Mouse (Mus musculus) CD8-positive naive resting alpha-beta T cell, adult 57 days (primary cell): ENCODE data around the gene Slc46a1. TPM values are rescaled to one million over a fixed set of nuclear protein-coding genes. Genes with fewer than 3 reads are reported as not detected.

Experiments used
- total RNA-seq: library from RNA; stranded (reverse); gene quantifications from one replicate; pipeline ENCODE4 v1.2.4, GENCODE M21; 2023

Slc46a1 gene
- total RNA-seq, result 1.0 TPM

DNA sequence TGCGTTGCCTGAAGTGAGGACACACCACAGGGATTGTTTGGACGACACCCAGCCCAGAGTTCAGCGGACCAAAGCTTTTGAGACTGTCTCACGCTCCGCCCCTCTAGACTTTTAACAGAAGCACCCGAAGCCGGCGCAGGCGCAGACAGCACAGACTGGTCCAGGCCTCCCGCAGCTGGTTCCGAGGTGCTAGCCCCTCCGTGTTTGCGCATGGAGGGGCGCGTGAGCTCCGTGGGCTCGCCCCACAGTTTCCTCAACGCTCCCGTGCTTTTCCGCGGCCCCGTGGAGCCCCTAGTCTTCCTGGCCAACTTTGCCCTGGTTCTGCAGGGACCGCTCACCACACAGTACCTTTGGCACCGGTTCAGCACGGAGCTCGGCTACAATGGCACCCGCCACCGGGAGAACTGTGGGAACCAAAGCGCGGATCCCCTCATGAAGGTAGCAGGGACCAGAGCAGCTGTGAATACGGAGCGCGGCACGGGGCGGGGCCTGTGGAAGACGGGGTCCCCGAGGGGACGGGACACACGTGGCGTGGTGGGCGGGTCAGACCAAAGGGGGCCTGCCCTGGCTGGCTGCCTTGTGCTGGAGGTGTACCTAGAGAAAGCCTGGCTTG is at the start of gene Slc46a1:
Gene Slc46a1, plus strand, starts transcription at position 130 of the 613 bp plus-strand sequence.

DNA sequence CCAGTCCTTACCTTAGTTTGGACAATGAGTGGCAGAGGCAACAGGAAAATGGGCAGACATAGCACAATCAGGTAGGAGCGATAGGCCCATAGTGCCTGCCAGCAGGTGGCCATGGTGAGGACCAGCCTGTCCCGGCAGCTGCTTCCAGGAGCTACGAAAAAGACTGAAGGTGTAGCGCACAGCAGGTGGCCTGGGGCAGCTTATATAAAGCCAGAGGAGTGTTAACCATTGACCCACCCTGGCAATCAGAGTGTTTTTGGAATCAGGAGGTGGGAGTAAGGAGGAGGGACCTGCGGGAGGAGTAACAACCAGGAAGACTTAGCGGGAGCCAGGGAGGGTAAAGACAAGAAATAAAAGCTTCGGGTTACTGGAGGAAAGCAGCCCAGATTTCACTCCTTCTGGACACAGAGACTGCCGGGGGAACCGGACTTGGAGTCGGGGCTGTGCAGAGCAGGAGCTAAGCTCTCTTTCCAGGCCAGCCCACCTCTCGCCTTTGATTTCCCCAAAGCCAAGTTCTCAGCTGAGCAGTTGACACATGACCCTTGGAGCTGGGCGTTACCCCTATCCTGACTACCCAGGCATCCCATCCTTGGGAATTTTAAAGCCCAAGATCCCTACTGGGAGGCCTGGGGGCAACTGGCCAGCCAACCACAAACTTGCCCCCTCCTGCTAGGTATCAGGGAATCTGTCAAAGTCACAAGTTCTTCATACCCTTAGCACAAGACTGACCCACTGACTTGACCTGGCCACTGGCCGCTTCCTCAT is 43.3 kb upstream of the Slc46a1 start, which contains the start of gene Slc13a2:
Gene Slc13a2, minus strand, starts transcription at position 163 of the 765 bp plus-strand sequence.

DNA sequence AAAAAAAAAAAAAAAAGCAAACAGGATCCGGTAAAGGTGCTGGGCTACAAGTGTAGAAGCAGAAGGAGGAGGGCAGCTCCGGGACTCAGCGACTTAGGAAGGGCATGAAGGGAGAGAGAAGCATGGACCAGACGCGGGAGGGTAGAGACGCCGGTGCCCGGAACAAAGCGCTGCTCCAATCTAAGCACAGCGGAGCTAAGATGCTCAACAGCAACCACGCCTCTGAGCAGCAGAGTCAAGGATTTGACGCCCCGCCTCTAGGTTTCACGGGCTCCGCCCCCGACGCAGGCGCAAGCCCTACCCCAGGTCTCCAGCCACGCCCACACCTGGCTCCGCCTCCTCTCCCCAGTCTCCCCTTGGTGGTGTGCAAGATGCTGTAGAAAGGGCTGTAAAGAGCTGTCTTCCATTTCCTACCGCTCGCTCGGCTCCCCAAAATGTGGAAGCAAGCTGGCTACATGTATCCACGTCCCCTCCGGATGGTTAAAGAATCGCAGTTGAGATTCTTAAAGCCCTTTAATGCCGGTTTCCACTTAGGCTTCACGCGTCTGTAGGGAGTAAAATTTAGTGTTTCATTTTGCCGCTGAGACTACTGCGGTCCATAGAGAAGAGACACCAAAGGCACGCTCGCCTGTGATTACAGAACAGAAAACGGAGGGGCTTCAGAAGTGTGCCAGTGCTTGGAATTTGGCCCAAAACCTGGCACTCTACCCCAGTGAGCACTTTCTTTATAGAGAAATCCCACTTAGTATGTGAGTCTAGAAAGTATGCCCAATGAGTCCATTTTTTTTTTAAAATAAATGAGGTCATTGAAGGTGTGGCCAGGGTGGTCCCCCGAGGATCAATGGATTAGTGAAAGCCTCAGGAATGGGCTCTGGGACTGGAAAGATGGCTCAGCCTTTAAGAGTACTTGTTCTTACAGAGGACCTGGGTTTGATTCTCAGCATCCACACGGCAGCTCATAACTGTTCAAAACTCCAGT is 32.3 kb downstream of the Slc46a1 start, which contains the start of gene Sarm1:
Gene Sarm1, minus strand, starts transcription at position 211 of the 979 bp plus-strand sequence.

DNA sequence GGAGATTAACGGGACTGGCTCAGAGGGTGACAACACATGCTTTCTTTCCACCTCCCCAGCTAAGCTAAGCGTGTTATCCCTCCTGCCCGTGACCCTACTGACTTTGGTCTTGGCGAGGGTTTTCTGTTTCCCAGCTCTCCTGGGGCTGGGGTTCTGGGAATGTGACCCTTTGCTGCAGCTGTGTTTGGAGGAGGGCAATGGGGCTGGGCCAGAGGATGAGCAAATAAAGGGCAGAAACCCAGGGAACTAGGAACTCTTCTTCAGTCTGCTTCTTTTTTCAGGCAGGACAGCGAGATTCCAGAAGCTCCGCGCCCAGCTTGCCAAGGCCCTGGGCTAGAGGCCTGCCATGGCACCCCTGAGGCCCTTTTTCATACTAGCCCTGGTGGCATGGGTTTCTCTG is 33.5 kb downstream of the Slc46a1 start, which contains the start of gene Vtn:
Gene Vtn, plus strand, starts transcription at position 88 of the 400 bp plus-strand sequence.

DNA sequence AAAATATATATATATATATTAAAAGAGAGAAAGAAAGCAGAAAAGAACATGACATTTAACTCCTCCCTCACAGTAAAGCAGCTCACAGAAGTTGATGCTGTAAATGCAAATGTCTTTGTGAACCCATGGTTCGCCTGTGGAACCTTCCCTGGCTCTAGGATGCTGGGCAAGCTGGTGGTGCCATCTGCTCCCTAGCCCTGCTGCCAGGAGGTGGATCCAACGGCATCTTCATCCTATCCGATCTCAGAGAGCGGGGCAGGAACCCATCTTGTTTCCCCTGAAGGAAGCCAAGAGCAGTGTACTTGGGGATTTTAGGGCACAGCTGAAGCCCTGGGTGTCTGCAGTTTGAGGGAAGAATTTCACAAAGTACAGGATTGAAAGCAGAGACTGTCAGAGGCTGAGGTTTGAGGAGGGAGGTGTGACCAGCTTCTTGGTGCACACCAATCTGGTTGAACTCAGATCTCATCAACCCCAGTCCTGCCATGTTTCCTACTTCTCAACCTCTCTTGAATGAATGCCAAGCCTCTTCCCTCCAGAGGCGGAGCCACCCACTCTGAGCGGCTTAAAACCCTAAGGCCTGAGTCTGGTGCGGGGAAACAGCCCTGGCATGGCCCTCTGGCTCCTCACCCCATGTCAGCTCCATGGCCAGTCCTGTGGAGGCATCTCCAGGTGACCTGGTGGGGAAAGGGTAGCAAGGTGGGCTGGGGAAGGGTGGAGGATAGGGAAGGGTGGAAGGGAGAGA is 37.6 kb downstream of the Slc46a1 start, which contains the start of gene Sebox:
Gene Sebox, plus strand, starts transcription at position 539 of the 742 bp plus-strand sequence.

DNA sequence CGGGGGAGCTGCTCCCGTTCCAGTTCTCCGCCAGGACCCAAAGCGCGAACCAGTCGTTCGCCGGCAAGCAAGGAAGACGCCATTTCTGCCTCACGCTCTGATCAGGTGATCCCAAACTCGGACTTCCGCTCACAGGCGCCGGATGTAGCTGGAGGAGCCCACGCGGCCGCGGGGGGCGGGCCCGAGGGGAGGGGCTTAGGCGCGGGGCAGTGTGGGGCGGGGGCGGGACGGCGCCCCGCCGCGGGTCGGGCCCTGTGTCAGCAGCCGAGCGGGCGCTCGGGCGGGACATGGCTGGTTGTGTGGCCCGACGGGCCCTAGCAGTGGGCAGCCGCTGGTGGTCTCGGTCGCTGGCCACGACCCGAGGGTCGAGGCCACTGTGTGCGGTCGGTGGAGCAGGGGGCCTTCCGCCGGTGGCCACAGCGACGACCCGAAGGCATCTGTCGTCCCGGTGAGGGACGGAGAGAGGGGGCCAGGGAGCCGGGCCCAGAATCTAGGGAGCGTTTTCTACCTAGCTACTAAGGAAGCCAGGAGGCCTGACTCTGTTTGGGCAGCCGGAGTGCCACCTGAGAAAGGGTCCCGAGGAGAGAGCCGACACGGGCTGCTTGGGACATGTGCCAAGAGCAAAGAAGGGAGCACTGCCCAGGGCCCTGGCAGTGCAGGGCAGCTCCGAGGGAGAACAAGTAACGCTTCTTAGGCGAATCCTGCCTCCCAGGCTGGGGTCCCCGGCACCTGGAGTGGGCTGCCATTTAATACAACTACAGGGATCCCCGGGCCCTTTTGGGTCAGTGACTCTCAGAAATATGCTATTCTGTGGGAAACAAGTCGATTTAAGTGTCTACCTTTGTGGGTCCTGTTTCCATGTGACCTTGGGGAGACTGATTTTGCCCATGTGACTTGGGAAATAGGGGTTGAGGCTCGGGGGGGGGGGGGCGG is 46.8 kb downstream of the Slc46a1 start, which contains the start of the genes Tmem199 and Poldip2:
Gene Tmem199, minus strand, starts transcription at position 148 of the 933 bp plus-strand sequence.
Gene Poldip2, plus strand, starts transcription at position 169 of the 933 bp plus-strand sequence.

Other genes with a start within 250 kb of the Slc46a1 start
- gene Sdf2, start 220.0 kb upstream of the Slc46a1 start, total RNA-seq, result 55.7 TPM
- 83.6 TPM for gene Supt6, start 219.7 kb upstream of the Slc46a1 start, total RNA-seq
- gene 2610507B11Rik, start 203.9 kb upstream of the Slc46a1 start, total RNA-seq, result 114 TPM
- gene BC030499, start 174.9 kb upstream of the Slc46a1 start, total RNA-seq, result 3.3 TPM
- 5.6 TPM for gene Spag5, start 164.2 kb upstream of the Slc46a1 start, total RNA-seq
- 25.8 TPM for gene Aldoc, start 142.7 kb upstream of the Slc46a1 start, total RNA-seq
- 44.6 TPM for gene Pigs, start 137.3 kb upstream of the Slc46a1 start, total RNA-seq
- 10.9 TPM for gene Unc119, start 122.2 kb upstream of the Slc46a1 start, total RNA-seq
- gene Foxn1, start 79.1 kb upstream of the Slc46a1 start, total RNA-seq, result not detected
- gene Slc13a2, start 43.5 kb upstream of the Slc46a1 start, total RNA-seq, result not detected
- 2.6 TPM for gene Sarm1, start 32.1 kb downstream of the Slc46a1 start, total RNA-seq
- not detected for gene Vtn, start 33.4 kb downstream of the Slc46a1 start, total RNA-seq
- gene Sebox, start 37.8 kb downstream of the Slc46a1 start, total RNA-seq, result not detected
- gene Tmem199, start 46.5 kb downstream of the Slc46a1 start, total RNA-seq, result 22.2 TPM
- gene Poldip2, start 46.5 kb downstream of the Slc46a1 start, total RNA-seq, result 31.3 TPM
- 12.4 TPM for gene Tnfaip1, start 70.6 kb downstream of the Slc46a1 start, total RNA-seq
- 30.7 TPM for gene Ift20, start 70.7 kb downstream of the Slc46a1 start, total RNA-seq
- 9.2 TPM for gene Tmem97, start 85.1 kb downstream of the Slc46a1 start, total RNA-seq
- 75.9 TPM for gene Nlk, start 231.7 kb downstream of the Slc46a1 start, total RNA-seq